ENCODE assay signal across 25 mouse cellular contexts in genomic region chr2:77804781-77805180, GRCm38 (mm10). TPM values are rescaled to one million over a fixed set of nuclear protein-coding genes. Genes with fewer than 3 reads are reported as not detected.
DNase-seq lines count a peak whose midpoint lies in the region; ATAC-seq and TF ChIP-seq lines count a peak whose summit lies in the region.
"Had no signal": no experiment of that assay in that cellular context is flagged by ENCODE, and none has a peak within 500 bp of the region (broad histone marks: within the 10 kb centered on the region; RNA-seq: fewer than 3 reads in every experiment).

No protein-coding gene starts in this region.

- H3K9ac ChIP-seq in midbrain, embryonic 16.5 days (ENCODE audit: low read depth, low read length) = no peak overlapping the region
- H3K9ac ChIP-seq: forebrain, embryonic 12.5 days; heart, embryonic 12.5 days; hindbrain, embryonic 15.5 days; kidney, embryonic 15.5 days; limb, embryonic 13.5 days; liver, embryonic 14.5 days; lung, embryonic 15.5 days; midbrain, embryonic 12.5 days; neural tube, embryonic 13.5 days had no signal

- no peaks in the 10 kb centered on the region for H3K27me3 ChIP-seq in midbrain, embryonic 16.5 days (ENCODE audit: control insufficient read depth, insufficient read depth, low read depth, low read length)
- H3K27me3 ChIP-seq: forebrain, embryonic 12.5 days; heart, embryonic 12.5 days; hindbrain, embryonic 15.5 days; kidney, embryonic 15.5 days; limb, embryonic 13.5 days; lung, embryonic 15.5 days; midbrain, embryonic 12.5 days; neural tube, embryonic 13.5 days had no signal

- DNase-seq in left cerebral cortex, postnatal 4 days = peak; percentile 49
- no peak for DNase-seq in left cerebral cortex, adult 11 months (ENCODE audit: low spot score)
- DNase-seq in cerebellum, adult 9-11 months = peak; percentile 80
- DNase-seq in layer of hippocampus, adult 2 months (ENCODE audit: low spot score in 2 of 2) = peak; percentile 45 to 51
- DNase-seq in gastrocnemius, postnatal 36 days = no peak
- no peak for DNase-seq in right cerebral cortex, postnatal 36 days (ENCODE audit: low spot score in 2 of 2)
- DNase-seq: adrenal gland, adult 8-10 months; gastrocnemius, adult 2 months; heart, postnatal 14 days; kidney, postnatal 4 days; thymus, postnatal 36 days had no signal

- intact Hi-C loops in left cerebral cortex, postnatal 4 days (cut with DNase I) = no loop called here
- intact Hi-C loops in gastrocnemius, postnatal 36 days (cut with DNase I) = no loop called here

- 85% methylated on average over 7 of the region's 7 CpGs for WGBS in midbrain, embryonic 16.5 days

- H3K27ac ChIP-seq in layer of hippocampus, adult 2 months = peak overlapping the region; percentile 36; the same call in 1 of the 2 replicates
- H3K27ac ChIP-seq in midbrain, embryonic 16.5 days (ENCODE audit: low read length) = no peak overlapping the region
- H3K27ac ChIP-seq: forebrain, embryonic 12.5 days; gastrocnemius, adult 2 months; hindbrain, embryonic 15.5 days; kidney, embryonic 15.5 days; limb, embryonic 13.5 days; liver, embryonic 14.5 days; lung, embryonic 15.5 days; macrophage; midbrain, embryonic 12.5 days; neural tube, embryonic 13.5 days had no signal

- ATAC-seq in midbrain, embryonic 16.5 days = no peak
- ATAC-seq: intestine, embryonic 16.5 days; Patski had no signal

- H3K36me3 ChIP-seq in midbrain, embryonic 16.5 days (ENCODE audit: control insufficient read depth, insufficient read depth, low read length) = no peaks in the 10 kb centered on the region
- H3K36me3 ChIP-seq: forebrain, embryonic 12.5 days; heart, embryonic 12.5 days; hindbrain, embryonic 15.5 days; kidney, embryonic 15.5 days; limb, embryonic 13.5 days; lung, embryonic 15.5 days; midbrain, embryonic 12.5 days; neural tube, embryonic 13.5 days had no signal

- no peaks in the 10 kb centered on the region for H3K4me1 ChIP-seq in midbrain, embryonic 16.5 days (ENCODE audit: control insufficient read depth, insufficient read depth, low read length)
- H3K4me1 ChIP-seq: forebrain, embryonic 12.5 days; hindbrain, embryonic 15.5 days; kidney, embryonic 15.5 days; limb, embryonic 13.5 days; lung, embryonic 15.5 days; midbrain, embryonic 12.5 days; neural tube, embryonic 13.5 days had no signal

- no peak overlapping the region for H3K4me2 ChIP-seq in midbrain, embryonic 16.5 days (ENCODE audit: low read length)
- H3K4me2 ChIP-seq: forebrain, embryonic 12.5 days; heart, embryonic 12.5 days; hindbrain, embryonic 15.5 days; kidney, embryonic 15.5 days; limb, embryonic 13.5 days; lung, embryonic 15.5 days; midbrain, embryonic 12.5 days; neural tube, embryonic 13.5 days had no signal

- no peaks in the 10 kb centered on the region for H3K9me3 ChIP-seq in midbrain, embryonic 16.5 days (replicated peaks; ENCODE audit: control insufficient read depth, low read length, poor library complexity, severe bottlenecking)
- H3K9me3 ChIP-seq: forebrain, embryonic 12.5 days; heart, embryonic 12.5 days; hindbrain, embryonic 15.5 days; kidney, embryonic 15.5 days; limb, embryonic 13.5 days; lung, embryonic 15.5 days; midbrain, embryonic 12.5 days; neural tube, embryonic 13.5 days had no signal

- no peak overlapping the region for H3K4me3 ChIP-seq in layer of hippocampus, adult 2 months
- no peak overlapping the region for H3K4me3 ChIP-seq in midbrain, embryonic 16.5 days (ENCODE audit: low read depth, low read length)
- H3K4me3 ChIP-seq: forebrain, embryonic 12.5 days; gastrocnemius, adult 2 months; heart, embryonic 12.5 days; hindbrain, embryonic 15.5 days; kidney, embryonic 15.5 days; limb, embryonic 13.5 days; lung, embryonic 15.5 days; midbrain, embryonic 12.5 days; neural tube, embryonic 13.5 days had no signal

- TF ChIP-seq CTCF in layer of hippocampus, adult 2 months (conservative IDR thresholded peaks at IDR 0.05) = no peak

RNA-seq across cellular contexts. Expression of gene Zfp385b, which starts 14.7 kb away (rescaled TPM):
- total RNA-seq in left cerebral cortex, postnatal 4 days (2021) = 10 to 100 TPM; 30.5 to 33.0 TPM
- total RNA-seq in layer of hippocampus, adult 2 months (2021) = 10 to 100 TPM; 50.4 to 51.4 TPM
- polyA plus RNA-seq in midbrain, embryonic 16.5 days (2015; fragmentation: Nextera tagmentation; extraction: Ambion mirVana) = 12.2 and 15.3 TPM in 2 replicates
- total RNA-seq in gastrocnemius, postnatal 36 days (2021) = 1 to 10 TPM; 2.8 to 3.3 TPM
- total RNA-seq: granulocyte monocyte progenitor cell, adult 5-6 weeks had no signal
- polyA plus RNA-seq: macrophage had no signal

Comparison
In these comparisons a context has a peak if more than half of its experiments do, and no peak if none do; other contexts are left out.
1. DNase-seq: peak in left cerebral cortex, postnatal 4 days (single experiment), cerebellum, adult 9-11 months (single experiment) and layer of hippocampus, adult 2 months (2 of 2); none in left cerebral cortex, adult 11 months (single experiment), gastrocnemius, postnatal 36 days (0 of 2) and right cerebral cortex, postnatal 36 days (0 of 2).
2. RNA of gene Zfp385b, which starts 14.7 kb away (total RNA-seq): 50.4 to 51.4 TPM in layer of hippocampus, adult 2 months and 30.5 to 33.0 TPM in left cerebral cortex, postnatal 4 days; 2.8 to 3.3 TPM in gastrocnemius, postnatal 36 days; every median in the first group is over 4 times any median in the second.